Mouse (Mus musculus): ENCODE data around the gene Arhgef12. TPM values are rescaled to one million over a fixed set of nuclear protein-coding genes. Genes with fewer than 3 reads are reported as not detected.
A peak's percentile ranks its signal among the peaks of the same experiment; 100 is the strongest.

The Arhgef12 gene
- polyA plus RNA-seq, 1 experiment from 2014 or later: 3.9 TPM

GRCm38 (mm10) chr9:42964366-42964765 lies 142.7 kb downstream of the Arhgef12 start:
- no peak overlapping the region for H3K4me3 ChIP-seq (ENCODE audit: low read depth, low read length)
- H3K9me3 ChIP-seq (ENCODE audit: control insufficient read depth): no peaks in the 10 kb centered on the region
- H3K36me3 ChIP-seq (ENCODE audit: control insufficient read depth, insufficient read depth): peaks cover 32% of the 10 kb centered on the region
- 88% methylated on average over 12 of the region's 12 CpGs for WGBS
- H3K9ac ChIP-seq (ENCODE audit: low read depth, low read length): no peak overlapping the region
- no peak overlapping the region for H3K27ac ChIP-seq (ENCODE audit: low read depth, low read length)
- no peak for ATAC-seq
- no peaks in the 10 kb centered on the region for H3K4me1 ChIP-seq (replicated peaks; ENCODE audit: control insufficient read depth, insufficient read depth, low read length)
- TF ChIP-seq CTCF (IDR thresholded peaks at IDR 0.05; ENCODE audit: low read depth): no peak
- 0 out of 2 replicates have a peak, but pooled peaks cover 3% of the 10 kb centered on the region for H3K27me3 ChIP-seq (replicated peaks; ENCODE audit: control insufficient read depth, insufficient read depth, low read length)
- no peak overlapping the region for H3K4me2 ChIP-seq (replicated peaks; ENCODE audit: low read depth)

GRCm38 (mm10) chr9:42962506-42962905 lies 144.5 kb downstream of the Arhgef12 start:
- H3K36me3 ChIP-seq (ENCODE audit: control insufficient read depth, insufficient read depth): peaks cover 16% of the 10 kb centered on the region
- no peaks in the 10 kb centered on the region for H3K9me3 ChIP-seq (ENCODE audit: control insufficient read depth)
- H3K9ac ChIP-seq (ENCODE audit: low read depth, low read length): no peak overlapping the region
- no peak overlapping the region for H3K4me2 ChIP-seq (replicated peaks; ENCODE audit: low read depth)
- 79% methylated on average over 6 of the region's 6 CpGs for WGBS
- no peak overlapping the region for H3K4me3 ChIP-seq (ENCODE audit: low read depth, low read length)
- TF ChIP-seq CTCF (IDR thresholded peaks at IDR 0.05; ENCODE audit: low read depth): no peak
- 0 out of 2 replicates have a peak, but pooled peaks cover 3% of the 10 kb centered on the region for H3K27me3 ChIP-seq (replicated peaks; ENCODE audit: control insufficient read depth, insufficient read depth, low read length)
- H3K27ac ChIP-seq (ENCODE audit: low read depth, low read length): no peak overlapping the region
- H3K4me1 ChIP-seq (replicated peaks; ENCODE audit: control insufficient read depth, insufficient read depth, low read length): 0 out of 2 replicates have a peak, but pooled peaks cover 3% of the 10 kb centered on the region
- no peak for ATAC-seq

GRCm38 (mm10) chr9:42958401-42958800 lies 148.6 kb downstream of the Arhgef12 start:
- peak; percentile 71 for ATAC-seq
- no peak for TF ChIP-seq CTCF (IDR thresholded peaks at IDR 0.05; ENCODE audit: low read depth)

GRCm38 (mm10) chr9:42948381-42948780 lies 158.7 kb downstream of the Arhgef12 start:
- ATAC-seq: no peak
- no peak overlapping the region for H3K4me3 ChIP-seq (ENCODE audit: low read depth, low read length)
- H3K9ac ChIP-seq (ENCODE audit: low read depth, low read length): no peak overlapping the region
- no peak overlapping the region for H3K4me2 ChIP-seq (replicated peaks; ENCODE audit: low read depth)
- peaks cover 3% of the 10 kb centered on the region; the same call in 1 of the 2 replicates for H3K27me3 ChIP-seq (replicated peaks; ENCODE audit: control insufficient read depth, insufficient read depth, low read length)
- no peaks in the 10 kb centered on the region for H3K9me3 ChIP-seq (ENCODE audit: control insufficient read depth)
- H3K4me1 ChIP-seq (replicated peaks; ENCODE audit: control insufficient read depth, insufficient read depth, low read length): no peaks in the 10 kb centered on the region
- TF ChIP-seq CTCF (IDR thresholded peaks at IDR 0.05; ENCODE audit: low read depth): no peak
- H3K27ac ChIP-seq (ENCODE audit: low read depth, low read length): no peak overlapping the region
- 69% methylated on average over 1 of the region's 1 CpGs for WGBS
- H3K36me3 ChIP-seq (ENCODE audit: control insufficient read depth, insufficient read depth): no peaks in the 10 kb centered on the region

More at GRCm38 (mm10) chr9:42958401-42958800, 148.6 kb downstream of the Arhgef12 start:
- no peak overlapping the region for H3K27ac ChIP-seq (ENCODE audit: low read depth, low read length)
- 0 out of 2 replicates have a peak, but pooled peaks cover 3% of the 10 kb centered on the region for H3K27me3 ChIP-seq (replicated peaks; ENCODE audit: control insufficient read depth, insufficient read depth, low read length)
- no peak overlapping the region for H3K4me3 ChIP-seq (ENCODE audit: low read depth, low read length)
- H3K36me3 ChIP-seq (ENCODE audit: control insufficient read depth, insufficient read depth): no peaks in the 10 kb centered on the region
- H3K9ac ChIP-seq (ENCODE audit: low read depth, low read length): no peak overlapping the region
- 0 out of 2 replicates have a peak, but pooled peaks cover 3% of the 10 kb centered on the region for H3K4me1 ChIP-seq (replicated peaks; ENCODE audit: control insufficient read depth, insufficient read depth, low read length)
- 35% methylated on average over 7 of the region's 7 CpGs for WGBS
- 0 out of 2 replicates have a peak overlapping the region, but pooled peaks have one; percentile 18 for H3K4me2 ChIP-seq (replicated peaks; ENCODE audit: low read depth)
- no peaks in the 10 kb centered on the region for H3K9me3 ChIP-seq (ENCODE audit: control insufficient read depth)

- Histone ChIP-seq H3K36me3 (ENCODE audit: control insufficient read depth, insufficient read depth) (no peaks in the 10 kb centered on the region), H3K9ac (ENCODE audit: low read depth, low read length) (no peak overlapping the region), H3K27ac (ENCODE audit: low read depth, low read length) (no peak overlapping the region), H3K4me3 (ENCODE audit: low read depth, low read length) (no peak overlapping the region), H3K9me3 (ENCODE audit: control insufficient read depth) (no peaks in the 10 kb centered on the region), H3K4me1 (replicated peaks; ENCODE audit: control insufficient read depth, insufficient read depth, low read length) (no peaks in the 10 kb centered on the region), H3K4me2 (replicated peaks; ENCODE audit: low read depth) (no peak overlapping the region), H3K27me3 (replicated peaks; ENCODE audit: control insufficient read depth, insufficient read depth, low read length) (peaks cover 7% of the 10 kb centered on the region; the same call in 1 of the 2 replicates)
- TF ChIP-seq CTCF (IDR thresholded peaks at IDR 0.05; ENCODE audit: low read depth): no peak
- 83% methylated on average over 7 of the region's 7 CpGs for WGBS
- ATAC-seq: no peak
These were observed 161.9 kb downstream of the Arhgef12 start for GRCm38 (mm10) chr9:42945174-42945573.

GRCm38 (mm10) chr9:42944536-42945006 lies 162.5 kb downstream of the Arhgef12 start:
- Histone ChIP-seq H3K27ac (ENCODE audit: low read depth, low read length) (no peak overlapping the region), H3K4me2 (replicated peaks; ENCODE audit: low read depth) (peak overlapping the region; percentile 100), H3K9ac (ENCODE audit: low read depth, low read length) (peak overlapping the region; percentile 51; the same call in 1 of the 2 replicates), H3K4me1 (replicated peaks; ENCODE audit: control insufficient read depth, insufficient read depth, low read length) (no peaks in the 10 kb centered on the region), H3K27me3 (replicated peaks; ENCODE audit: control insufficient read depth, insufficient read depth, low read length) (peaks cover 7% of the 10 kb centered on the region; the same call in 1 of the 2 replicates), H3K36me3 (ENCODE audit: control insufficient read depth, insufficient read depth) (no peaks in the 10 kb centered on the region), H3K4me3 (ENCODE audit: low read depth, low read length) (peak overlapping the region; percentile 60), H3K9me3 (ENCODE audit: control insufficient read depth) (no peaks in the 10 kb centered on the region)
- TF ChIP-seq CTCF (IDR thresholded peaks at IDR 0.05; ENCODE audit: low read depth): peak; percentile 93
- ATAC-seq: peak; percentile 80
- under 1% methylated on average over 51 of the region's 52 CpGs for WGBS

Measured in intestine, postnatal 0 days (tissue).